Mouse (Mus musculus) embryonic stem cell, embryonic (primary cell): Measurements from ENCODE around the gene Prr5l.

Source experiments
- CTCF ChIA-PET, 4 experiments: fragments of 300-600 bp in 2 of 4; fragments of 350-600 bp in 2 of 4; sonication (Branson Sonifier 250); formaldehyde crosslinking; loops; one replicate each; lab custom pipeline; 2022; ENCODE audit warnings: inconsistent platforms in 2 of 4; lab: Charles Lee
- POLR2A ChIA-PET, 4 experiments: fragments of 300-600 bp in 2 of 4; fragments of 350-600 bp in 2 of 4; sonication (Branson Sonifier 250); formaldehyde crosslinking; loops; one replicate each; lab custom pipeline; 2022; ENCODE audit warnings: antibody characterized with exemption in 4 of 4, inconsistent platforms in 1 of 4; lab: Charles Lee

The Prr5l gene

DNA sequence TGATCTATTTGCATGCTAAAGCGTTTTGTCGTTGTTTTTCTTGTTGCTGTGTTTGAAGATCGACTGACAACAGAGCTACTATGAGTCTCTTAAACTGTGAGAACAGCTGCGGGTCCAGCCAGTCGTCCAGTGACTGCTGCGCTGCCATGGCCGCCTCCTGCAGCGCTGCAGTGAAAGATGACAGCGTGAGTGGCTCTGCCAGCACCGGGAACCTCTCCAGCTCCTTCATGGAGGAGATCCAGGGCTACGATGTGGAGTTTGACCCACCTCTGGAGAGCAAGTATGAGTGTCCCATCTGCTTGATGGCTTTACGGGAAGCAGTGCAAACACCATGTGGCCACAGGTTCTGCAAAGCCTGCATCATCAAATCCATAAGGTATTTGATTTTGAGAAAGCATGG is 198.4 kb downstream of the Prr5l start:
- ChIA-PET CTCF (interaction anchor here in 1 of 4 experiments (0.6 kb wide), 1 partner anchor 21 kb away, joined by 7 read pairs; no protein-coding TSS in a partner anchor), POLR2A (no interaction called here)

GRCm38 (mm10) chr2:101679164-101679784 is 203.6 kb downstream of the Prr5l start:
- CTCF ChIA-PET, result interaction anchor here in 3 of 4 experiments (0.6 to 1.1 kb wide), 4 partner anchors 14 to 255 kb away, joined by 3 to 7 read pairs (median 4); no protein-coding TSS in a partner anchor

DNA sequence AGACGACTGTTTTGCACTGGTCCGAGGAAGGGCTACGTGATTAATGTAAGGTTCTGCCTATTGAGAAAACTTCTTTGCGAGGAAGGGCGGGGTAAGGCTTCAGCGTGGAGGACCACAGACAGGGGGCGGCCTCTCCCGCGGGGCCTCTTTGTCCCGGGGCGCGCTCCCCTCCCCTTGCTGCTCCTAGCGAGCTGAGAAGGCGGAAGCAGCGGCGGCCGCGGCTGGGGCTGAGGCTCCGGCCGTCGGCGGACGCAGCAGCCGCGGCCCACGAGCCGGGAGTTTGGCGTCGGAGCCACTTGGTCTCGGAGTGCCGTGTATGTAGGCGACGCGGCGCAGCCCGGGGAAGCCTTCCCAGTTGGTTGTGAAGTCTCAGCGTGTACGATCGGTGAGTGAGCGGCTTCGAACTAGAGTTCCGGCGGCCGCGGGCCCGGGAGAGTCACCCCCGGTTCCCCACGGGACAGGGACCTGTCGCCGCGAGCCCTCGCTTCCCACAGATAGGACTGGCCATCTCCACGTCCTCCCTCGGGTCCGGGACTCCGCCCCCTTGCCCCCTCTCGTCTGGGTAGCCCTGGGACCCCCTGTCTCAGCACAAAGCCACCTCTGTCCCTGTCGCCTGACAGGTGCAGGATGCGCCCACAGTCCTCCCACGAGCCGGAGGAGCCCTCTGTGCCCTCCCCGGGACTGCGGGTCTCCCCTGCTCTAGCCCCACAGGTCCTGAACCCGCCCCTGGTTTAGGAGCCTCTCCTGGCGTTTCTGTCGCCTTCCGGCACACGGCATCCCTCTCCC is 204.4 kb downstream of the Prr5l start, which contains the start of gene Traf6:
TSS of gene Traf6 (plus strand) at position 194 of the 786 bp plus-strand sequence.
- CTCF ChIA-PET, result interaction anchor here (0.6 to 1.3 kb wide), 7 partner anchors 11 to 407 kb away, joined by 3 to 7 read pairs (median 3); no protein-coding TSS in a partner anchor
- POLR2A ChIA-PET, result interaction anchor here (0.6 to 0.9 kb wide), 4 partner anchors 18 to 589 kb away, joined by 3 to 6 read pairs (median 3); no protein-coding TSS in a partner anchor

More at GRCm38 (mm10) chr2:101679164-101679784, 203.6 kb downstream of the Prr5l start:
- POLR2A ChIA-PET, result interaction anchor here (0.6 to 0.9 kb wide), 5 partner anchors 14 to 590 kb away, joined by 3 to 6 read pairs (median 3); no protein-coding TSS in a partner anchor

DNA sequence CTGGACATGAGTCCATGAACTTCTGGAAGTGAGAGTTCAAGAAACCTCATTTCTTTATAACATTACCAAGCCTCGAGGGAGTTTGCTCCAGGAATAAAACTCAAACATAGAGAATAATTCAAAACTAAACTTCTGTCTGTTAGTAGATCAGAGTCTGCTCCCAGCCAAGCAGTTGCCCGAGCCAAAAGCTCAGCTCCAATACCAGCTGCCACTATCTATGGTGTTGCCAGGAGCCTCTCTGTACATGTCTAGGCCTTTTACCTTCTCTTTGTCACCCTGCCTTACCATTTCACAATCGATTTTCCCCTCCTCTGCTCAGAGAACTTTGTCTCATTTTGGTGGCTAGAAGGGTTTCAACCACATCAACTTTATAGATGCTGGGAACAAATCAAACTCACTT is 209.3 kb downstream of the Prr5l start:
- ChIA-PET POLR2A (interaction anchor here in 1 of 4 experiments (0.6 kb wide), 1 partner anchor 87 kb away, joined by 3 read pairs; no protein-coding TSS in a partner anchor), CTCF (no interaction called here)

- ChIA-PET CTCF (no interaction called here), POLR2A (no interaction called here)
These were observed 214.1 kb downstream of the Prr5l start for GRCm38 (mm10) chr2:101668751-101669150.

- ChIA-PET CTCF (interaction anchor here (0.6 to 2.7 kb wide), 14 partner anchors 11 to 448 kb away, joined by 3 to 12 read pairs (median 4); no protein-coding TSS in a partner anchor), POLR2A (interaction anchor here in 1 of 4 experiments (0.8 kb wide), 1 partner anchor 767 kb away, joined by 3 read pairs; no protein-coding TSS in a partner anchor)
These were observed 217.1 kb downstream of the Prr5l start for GRCm38 (mm10) chr2:101665703-101666092.

- POLR2A ChIA-PET, result interaction anchor here in 1 of 4 experiments (0.8 kb wide), 1 partner anchor 767 kb away, joined by 3 read pairs; no protein-coding TSS in a partner anchor
- CTCF ChIA-PET, result interaction anchor here (0.6 to 2.7 kb wide), 16 partner anchors 11 to 1241 kb away, joined by 3 to 12 read pairs (median 4); no protein-coding TSS in a partner anchor
These were observed 217.6 kb downstream of the Prr5l start for GRCm38 (mm10) chr2:101665058-101665702.
